Mouse (Mus musculus): ENCODE results near the gene Aars2. TPM values are rescaled to one million over a fixed set of nuclear protein-coding genes. Genes with fewer than 3 reads are reported as not detected.

The Aars2 gene
- total and polyA plus RNA-seq, 3 experiments: 12.4 to 23.1 (median 17.5) TPM

- dilution Hi-C loops (cut with MboI; ENCODE audit: extremely low pct_ligation_motif_present, extremely low pct_unique_long_range_greater_than_20kb, low sequenced_read_pairs) (no loop called here), in situ Hi-C loops (cut with MboI; ENCODE audit: low pct_ligation_motif_present, low pct_unique_long_range_greater_than_20kb, low sequenced_read_pairs) (loop anchor here (25.0 kb wide), 1 partner anchor 182 kb away; the partner anchor contains the start of gene Capn11)
- Histone ChIP-seq H3K27me3 (replicated peaks) (peaks cover 6% of the 10 kb centered on the region), H3K9me3 (replicated peaks; ENCODE audit: low read length) (peaks cover 4% of the 10 kb centered on the region), H3K4me1 (ENCODE audit: control insufficient read depth in 1 of 2, insufficient read depth in 2 of 2) (peaks cover 5 to 21% of the 10 kb centered on the region in 2 experiments; a peak in 3 of 4 replicates), H3K4me2 (ENCODE audit: insufficient read depth, low read depth, poor library complexity, severe bottlenecking) (no peak overlapping the region), H3K4me3 (replicated peaks in 1 of 3; ENCODE audit: low read depth in 2 of 3, low read length in 2 of 3, poor library complexity in 1 of 3) (no peak overlapping the region), H3K36me3 (replicated peaks in 1 of 2; ENCODE audit: control insufficient read depth in 1 of 2, insufficient read depth in 1 of 2, low read length in 1 of 2) (no peaks in the 10 kb centered on the region), H3K79me2 (replicated peaks; ENCODE audit: control insufficient read depth, extremely low read depth, insufficient read depth, poor library complexity, severe bottlenecking) (no peaks in the 10 kb centered on the region), H3K27ac (ENCODE audit: insufficient read depth, low read depth) (no peak overlapping the region), H3K9ac (ENCODE audit: insufficient read depth, low read depth) (no peak overlapping the region)
- peak; percentile 34 for DNase-seq (ENCODE audit: extremely low read depth)
- TF ChIP-seq MEF2A (IDR thresholded peaks at IDR 0.05; ENCODE audit: borderline replicate concordance, low read depth, low read length) (no peak), ZNF384 (IDR thresholded peaks at IDR 0.05; ENCODE audit: low read depth, low read length) (no peak), ZKSCAN1 (IDR thresholded peaks at IDR 0.05; ENCODE audit: borderline replicate concordance, low read depth, low read length) (no peak), MAZ (IDR thresholded peaks at IDR 0.05; ENCODE audit: low read depth, low read length) (no peak), JUND (conservative IDR thresholded peaks at IDR 0.05; ENCODE audit: low read depth, low read length) (no peak), NELFE (IDR thresholded peaks at IDR 0.05; ENCODE audit: low read depth, low read length) (no peak), EP300 (IDR thresholded peaks at IDR 0.05; ENCODE audit: low read length) (no peak), ZC3H11A (IDR thresholded peaks at IDR 0.05; ENCODE audit: low read depth, low read length) (no peak), RAD21 (IDR thresholded peaks at IDR 0.05; ENCODE audit: low read depth, low read length) (peak; percentile 61), ZMIZ1 (IDR thresholded peaks at IDR 0.05; ENCODE audit: low read depth, low read length) (no peak), GABPA (IDR thresholded peaks at IDR 0.05; ENCODE audit: insufficient replicate concordance, low read depth, low read length) (no peak), POLR2A (IDR thresholded peaks at IDR 0.05; ENCODE audit: low read depth, low read length) (no peak), PAX5 (IDR thresholded peaks at IDR 0.05; ENCODE audit: low read length) (no peak), SMC3 (IDR thresholded peaks at IDR 0.05; ENCODE audit: low read depth, low read length) (peak; percentile 64), MXI1 (IDR thresholded peaks at IDR 0.05; ENCODE audit: low read depth, low read length) (no peak), CTCF (conservative IDR thresholded peaks at IDR 0.05 in 1 of 2, IDR thresholded peaks at IDR 0.05 in 1 of 2; ENCODE audit: low read depth in 2 of 2, low read length in 2 of 2) (peak; percentile 20 to 80; a peak in 2 of 4 replicates), KAT2A (IDR thresholded peaks at IDR 0.05; ENCODE audit: insufficient replicate concordance, low read length) (no peak), RCOR1 (conservative IDR thresholded peaks at IDR 0.05; ENCODE audit: low read depth, low read length) (no peak), TBP (conservative IDR thresholded peaks at IDR 0.05; ENCODE audit: low read depth, low read length) (no peak), MAFK (IDR thresholded peaks at IDR 0.05; ENCODE audit: insufficient replicate concordance, low read length) (no peak), UBTF (IDR thresholded peaks at IDR 0.05; ENCODE audit: low read depth, low read length) (no peak)
Measured at GRCm38 (mm10) chr17:45480429-45480828, 26.2 kb upstream of the Aars2 start.

GRCm38 (mm10) chr17:45485581-45485980 lies 21.1 kb upstream of the Aars2 start:
- Histone ChIP-seq H3K79me2 (replicated peaks; ENCODE audit: control insufficient read depth, extremely low read depth, insufficient read depth, poor library complexity, severe bottlenecking) (no peaks in the 10 kb centered on the region), H3K9me3 (replicated peaks; ENCODE audit: low read length) (peaks cover 4% of the 10 kb centered on the region), H3K4me2 (ENCODE audit: insufficient read depth, low read depth, poor library complexity, severe bottlenecking) (no peak overlapping the region), H3K27ac (ENCODE audit: insufficient read depth, low read depth) (no peak overlapping the region), H3K4me3 (replicated peaks in 1 of 3; ENCODE audit: low read depth in 2 of 3, low read length in 2 of 3, poor library complexity in 1 of 3) (no peak overlapping the region), H3K36me3 (replicated peaks in 1 of 2; ENCODE audit: control insufficient read depth in 1 of 2, insufficient read depth in 1 of 2, low read length in 1 of 2) (no peaks in the 10 kb centered on the region), H3K4me1 (ENCODE audit: control insufficient read depth in 1 of 2, insufficient read depth in 2 of 2) (peaks cover 15 to 19% of the 10 kb centered on the region in 2 experiments), H3K27me3 (replicated peaks) (peaks cover 3% of the 10 kb centered on the region), H3K9ac (ENCODE audit: insufficient read depth, low read depth) (no peak overlapping the region)
- no peak for DNase-seq (ENCODE audit: extremely low read depth)
- TF ChIP-seq ETS1 (conservative IDR thresholded peaks at IDR 0.05; ENCODE audit: low read depth, low read length) (no peak), MXI1 (IDR thresholded peaks at IDR 0.05; ENCODE audit: low read depth, low read length) (no peak), CHD1 (IDR thresholded peaks at IDR 0.05; ENCODE audit: low read depth, low read length) (no peak), NRF1 (IDR thresholded peaks at IDR 0.05; ENCODE audit: low read depth, low read length) (no peak), ZKSCAN1 (IDR thresholded peaks at IDR 0.05; ENCODE audit: borderline replicate concordance, low read depth, low read length) (no peak), MAZ (IDR thresholded peaks at IDR 0.05; ENCODE audit: low read depth, low read length) (no peak), ZNF384 (IDR thresholded peaks at IDR 0.05; ENCODE audit: low read depth, low read length) (no peak)
- dilution Hi-C loops (cut with MboI; ENCODE audit: extremely low pct_ligation_motif_present, extremely low pct_unique_long_range_greater_than_20kb, low sequenced_read_pairs): no loop called here
- in situ Hi-C loops (cut with MboI; ENCODE audit: low pct_ligation_motif_present, low pct_unique_long_range_greater_than_20kb, low sequenced_read_pairs): loop anchor here (25.0 kb wide), 1 partner anchor 177 kb away; the partner anchor contains the start of gene Capn11
